Mouse (Mus musculus) brown adipose tissue, adult 24 weeks (tissue): Measurements from ENCODE around the gene Cryba1. TPM values are rescaled to one million over a fixed set of nuclear protein-coding genes. Genes with fewer than 3 reads are reported as not detected.

Experiments
- H3K27ac ChIP-seq: fragments of 200-500 bp; replicated peaks from 2 replicates; pipeline ENCODE4 v1.5.1; 2012; ENCODE audit warnings: low read depth, mild to moderate bottlenecking, low read length
- H3K4me1 ChIP-seq: fragments of 200-500 bp; 2 replicates; pipeline ENCODE4 v1.6.1; 2012; ENCODE audit warnings: low read length, mixed read lengths; ENCODE audit not compliant: control insufficient read depth, insufficient read depth, insufficient read length
- H3K4me3 ChIP-seq: fragments of 200-500 bp; 2 replicates; pipeline ENCODE4 v1.5.1; 2012; ENCODE audit warnings: low read depth, mild to moderate bottlenecking, low read length, moderate library complexity; ENCODE audit not compliant: insufficient read depth
- polyA plus RNA-seq: library from polyadenylated mRNA; stranded (reverse); fragments of >200 nt; gene quantifications from 2 replicates; pipeline ENCODE4 v1.2.4, GENCODE M21; 2012; ENCODE audit not compliant: missing spikeins, insufficient read depth, insufficient read length

Gene Cryba1
- polyA plus RNA-seq, 1 experiment, result not detected

DNA sequence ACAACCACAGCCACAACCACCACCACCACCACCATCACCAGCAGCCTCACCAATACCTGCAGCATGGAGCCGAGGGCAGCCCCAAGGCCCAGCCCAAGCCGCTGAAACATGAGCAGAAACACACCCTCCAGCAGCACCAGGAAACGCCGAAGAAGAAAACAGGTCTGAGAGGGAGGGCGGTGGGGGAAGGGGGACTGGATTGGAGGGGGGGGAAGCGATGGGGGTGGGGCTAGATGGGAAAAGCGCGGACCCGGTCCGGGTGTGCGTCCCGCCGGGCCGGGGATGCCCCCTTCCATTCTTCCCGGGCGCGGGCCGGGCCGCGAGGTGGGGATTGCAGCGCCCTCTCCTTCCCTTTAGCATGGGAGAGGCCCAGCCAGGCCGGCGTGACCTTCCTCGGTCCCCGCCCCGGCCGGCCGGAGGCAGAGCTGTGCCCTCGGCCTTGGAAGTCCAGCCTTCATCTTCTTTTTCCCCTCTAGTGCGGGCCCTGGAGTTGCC is 38.7 kb downstream of the Cryba1 start:
- H3K4me3 ChIP-seq, result peak overlapping the region; percentile 98
- no peaks in the 10 kb centered on the region for H3K4me1 ChIP-seq
- H3K27ac ChIP-seq, result peak overlapping the region; percentile 98

GRCm38 (mm10) chr11:77685383-77686265 is 39.5 kb downstream of the Cryba1 start, which contains the start of gene Nufip2:
Gene Nufip2, plus strand, starts transcription at chr11:77686155.
- Histone ChIP-seq H3K4me1 (no peaks in the 10 kb centered on the region), H3K4me3 (peak within 1 kb of the TSS; percentile 98), H3K27ac (peak within 1 kb of the TSS; percentile 98)

DNA sequence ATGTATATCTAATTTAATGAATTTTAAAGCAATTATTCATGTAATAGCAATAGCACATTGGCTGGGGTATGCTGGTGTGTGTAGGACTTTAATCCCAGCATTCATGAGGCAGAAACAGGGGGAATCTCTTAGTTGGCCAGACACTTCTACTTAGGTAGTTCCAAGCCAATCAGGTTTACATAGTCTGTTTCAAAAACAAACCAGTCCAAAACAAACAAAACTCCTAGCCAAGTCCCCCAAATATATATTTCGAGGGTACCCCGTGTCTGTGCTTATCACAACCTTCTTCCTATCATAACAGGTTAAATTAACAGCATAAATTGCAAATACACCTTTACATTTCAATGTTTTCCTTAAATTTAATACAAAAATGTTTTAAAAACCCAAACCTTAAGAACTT is 40.2 kb downstream of the Cryba1 start:
- Histone ChIP-seq H3K4me3 (no peak overlapping the region), H3K27ac (no peak overlapping the region)

GRCm38 (mm10) chr11:77680018-77680417 is 45.1 kb downstream of the Cryba1 start:
- no peak overlapping the region for H3K4me3 ChIP-seq
- H3K4me1 ChIP-seq, result no peaks in the 10 kb centered on the region
- no peak overlapping the region for H3K27ac ChIP-seq

More for the DNA sequence above, 40.2 kb downstream of the Cryba1 start:
- no peaks in the 10 kb centered on the region for H3K4me1 ChIP-seq

- H3K4me1 ChIP-seq, result no peaks in the 10 kb centered on the region
- H3K4me3 ChIP-seq, result no peak overlapping the region
- H3K27ac ChIP-seq, result no peak overlapping the region
These were observed 51.6 kb downstream of the Cryba1 start for GRCm38 (mm10) chr11:77673428-77673991.

GRCm38 (mm10) chr11:77672746-77673145 is 52.3 kb downstream of the Cryba1 start:
- Histone ChIP-seq H3K4me1 (no peaks in the 10 kb centered on the region), H3K27ac (no peak overlapping the region), H3K4me3 (no peak overlapping the region)

Other genes with a start within 250 kb of the Cryba1 start
- 1.2 and 1.6 TPM in 2 replicates for gene Ankrd13b, start 235.6 kb downstream of the Cryba1 start, polyA plus RNA-seq
- gene Git1, start 231.7 kb downstream of the Cryba1 start, polyA plus RNA-seq, result 13.6 and 15.6 TPM in 2 replicates
- 13.4 and 16.1 TPM in 2 replicates for gene Abhd15, start 210.2 kb downstream of the Cryba1 start, polyA plus RNA-seq
- 7.7 and 8.4 TPM in 2 replicates for gene Trp53i13, start 209.3 kb downstream of the Cryba1 start, polyA plus RNA-seq
- not detected in 2 replicates for gene Gm10392, start 206.1 kb downstream of the Cryba1 start, polyA plus RNA-seq
- gene Taok1, start 117.5 kb downstream of the Cryba1 start, polyA plus RNA-seq, result 21.1 and 25.8 TPM in 2 replicates
- 13.1 and 16.1 TPM in 2 replicates for gene Nufip2, start 39.1 kb downstream of the Cryba1 start, polyA plus RNA-seq
- gene Myo18a, start 38.0 kb upstream of the Cryba1 start, polyA plus RNA-seq, result 17.4 and 18.2 TPM in 2 replicates
- not detected in 2 replicates for gene Gm10277, start 62.5 kb upstream of the Cryba1 start, polyA plus RNA-seq
- not detected in 2 replicates for gene Pipox, start 168.8 kb upstream of the Cryba1 start, polyA plus RNA-seq
- 0.44 TPM in 1 of 2 replicates, not detected in the other for gene Sez6, start 205.5 kb upstream of the Cryba1 start, polyA plus RNA-seq